Mouse (Mus musculus) layer of hippocampus, adult 11-12 months (tissue): ENCODE measurements around the gene Arfgap1.
A peak's percentile ranks its signal among the peaks of the same experiment; 100 is the strongest.

ENCODE experiments used
- DNase-seq: peaks from one replicate; pipeline ENCODE4 v3.0.0; 2022; ENCODE audit warnings: low spot score

The Arfgap1 gene

DNA sequence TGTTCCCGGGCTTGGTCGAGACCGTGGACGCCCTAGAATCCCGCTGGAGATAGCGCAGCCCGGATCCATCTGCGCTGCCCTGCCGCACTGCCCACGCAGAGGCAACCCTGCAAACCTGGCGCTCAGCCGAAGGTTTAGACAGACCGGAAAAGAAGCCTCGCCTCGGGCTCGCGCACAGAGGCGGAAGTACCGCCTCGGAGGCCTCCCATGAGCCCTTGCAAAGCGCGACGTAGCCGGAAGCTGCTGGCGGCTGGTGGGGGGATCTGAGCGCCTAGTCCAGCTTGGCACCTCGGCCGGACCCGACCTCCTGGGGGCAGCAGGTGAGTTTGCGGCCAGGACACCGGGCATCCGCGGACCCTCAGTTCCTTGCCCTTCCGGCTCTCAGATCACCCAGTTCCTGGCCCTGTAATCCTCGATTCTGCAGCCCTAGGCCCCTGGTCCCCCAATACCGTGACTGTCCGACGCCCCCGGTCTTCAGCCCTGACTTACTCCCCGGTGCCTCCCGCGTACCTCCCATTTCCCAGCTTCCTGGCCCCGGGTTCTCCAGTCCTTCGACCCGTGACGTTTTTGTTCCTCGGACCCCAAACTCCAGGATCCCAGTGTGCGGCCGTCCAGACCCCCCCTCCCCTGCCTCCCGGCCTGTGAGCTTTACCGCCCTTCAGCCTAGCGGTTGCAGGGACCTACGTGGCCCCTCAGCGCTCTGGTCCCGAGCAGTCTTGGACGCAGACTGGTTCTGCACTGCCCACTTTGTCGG lies at the start of gene Arfgap1:
Gene Arfgap1 (plus strand): TSS at position 216 of the 754 bp plus-strand sequence.
- peak; percentile 92 for DNase-seq

GRCm38 (mm10) chr2:180919913-180920809 lies 46.9 kb upstream of the Arfgap1 start:
- DNase-seq = peak; percentile 26

DNA sequence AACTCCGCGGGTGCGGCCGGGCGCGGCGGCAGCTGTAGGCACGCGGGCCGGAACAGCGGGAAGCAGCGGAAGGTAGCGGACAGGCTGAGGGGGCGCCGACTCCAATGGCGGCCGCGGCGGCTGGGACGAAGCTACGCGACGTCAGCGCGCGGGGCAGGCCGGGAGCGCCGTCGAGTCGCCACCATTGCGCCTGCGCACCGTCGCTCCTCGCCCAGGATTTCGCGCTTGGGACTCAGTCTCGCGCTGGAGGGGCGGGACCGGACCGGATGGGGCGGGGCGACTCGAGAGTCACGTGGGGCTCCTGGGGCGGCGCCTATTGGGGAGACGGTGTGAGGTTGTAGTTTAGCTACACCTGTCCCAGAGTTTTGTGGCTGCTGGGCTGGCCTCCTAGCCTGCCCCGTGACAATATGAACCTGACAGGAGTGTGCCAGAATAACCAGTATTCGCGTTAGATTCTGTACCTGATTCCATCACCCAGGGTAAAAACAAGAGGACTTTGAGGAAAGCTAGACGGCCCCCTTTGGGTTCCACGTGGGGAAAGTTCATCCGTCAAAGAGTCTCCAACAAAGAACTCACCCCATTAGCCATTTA lies 46.1 kb upstream of the Arfgap1 start, which contains the start of gene Ythdf1:
Gene Ythdf1 (minus strand): TSS at position 140 of the 591 bp plus-strand sequence.
- DNase-seq = peak; percentile 96

DNA sequence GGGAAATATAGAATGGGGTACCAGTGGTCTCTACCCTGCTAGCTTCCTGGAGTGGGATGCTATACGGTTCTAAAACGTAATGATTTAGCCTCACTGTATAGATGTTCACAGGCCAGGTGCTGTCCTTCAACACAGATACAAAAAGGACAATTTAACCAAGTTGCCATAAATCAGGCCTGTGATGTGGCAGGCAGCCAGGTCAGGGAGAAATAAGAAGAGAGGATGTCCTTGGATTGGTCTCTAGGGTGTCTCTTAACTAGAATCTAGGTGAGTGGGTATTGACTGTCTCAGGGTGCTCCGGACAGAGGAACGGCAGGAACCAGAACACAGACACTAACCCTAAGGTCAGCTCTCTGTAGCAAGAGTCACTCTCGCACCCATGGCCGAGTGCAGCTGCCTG lies 44.3 kb upstream of the Arfgap1 start:
- DNase-seq = no peak

DNA sequence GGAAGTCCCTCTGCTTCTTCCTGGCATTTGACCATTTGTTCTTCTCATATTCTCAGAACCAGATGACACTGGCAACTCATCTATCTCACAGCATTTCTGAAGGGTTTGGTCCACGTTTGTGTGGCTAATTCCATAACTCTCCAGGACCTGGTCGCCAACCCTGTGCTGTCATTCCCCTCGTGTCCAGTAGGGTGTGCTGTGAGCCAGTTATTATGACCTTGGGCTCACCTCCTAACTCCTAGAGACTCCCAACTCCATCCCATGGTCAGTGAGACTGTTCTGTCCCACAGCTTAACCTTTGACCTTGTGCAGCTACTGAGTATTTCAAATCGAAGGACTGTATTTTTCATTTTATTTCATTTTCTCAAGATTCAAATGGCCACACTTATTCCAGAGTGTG lies 41.8 kb upstream of the Arfgap1 start:
- peak; percentile 81 for DNase-seq

DNA sequence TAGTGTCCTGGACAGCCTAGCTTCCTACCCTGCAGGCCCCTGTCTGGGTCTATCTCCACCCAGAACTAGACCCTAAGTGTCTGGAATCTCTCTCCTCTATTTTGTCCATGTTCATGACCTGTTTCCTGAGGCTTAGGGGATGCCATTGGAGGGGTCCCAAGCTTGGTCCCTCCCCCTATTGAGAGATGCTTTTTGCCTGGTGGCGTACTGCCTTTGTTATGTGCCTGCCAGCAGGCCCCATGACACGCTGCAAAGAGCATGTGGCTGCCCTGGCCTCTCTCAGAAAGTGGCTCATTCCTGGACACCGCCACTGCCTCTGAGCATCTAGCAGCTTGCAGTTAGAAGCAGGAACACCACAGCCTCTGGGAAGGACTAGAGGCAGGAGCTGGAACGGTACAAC lies 38.3 kb upstream of the Arfgap1 start, which contains the start of gene Birc7:
Gene Birc7 (plus strand): TSS at position 301 of the 400 bp plus-strand sequence.
- DNase-seq = no peak

GRCm38 (mm10) chr2:180932418-180932817 lies 34.6 kb upstream of the Arfgap1 start:
- no peak for DNase-seq

- no peak for DNase-seq
Observed at GRCm38 (mm10) chr2:180940187-180940586, 26.8 kb upstream of the Arfgap1 start.

- peak; percentile 69 for DNase-seq
Observed at GRCm38 (mm10) chr2:180941869-180942268, 25.2 kb upstream of the Arfgap1 start.

DNA sequence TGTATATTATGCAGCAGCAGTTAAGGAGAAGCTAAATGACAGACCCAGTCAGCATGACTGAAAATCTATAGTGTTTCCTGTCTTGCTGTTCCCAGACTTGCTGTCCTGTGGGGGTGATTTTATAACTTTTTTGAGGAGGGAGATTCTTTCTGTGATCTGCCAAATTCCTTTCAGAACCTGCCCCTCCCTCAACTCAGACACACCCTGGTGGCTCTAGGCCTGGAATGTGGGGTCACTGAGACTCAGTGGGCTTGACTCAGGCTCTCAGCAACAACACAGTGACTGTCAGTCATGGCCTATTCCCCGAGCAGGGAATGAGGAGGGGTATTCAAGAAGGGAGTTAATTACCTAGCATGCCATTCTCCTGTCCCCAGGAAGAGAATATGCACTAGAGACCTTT lies 17.1 kb upstream of the Arfgap1 start:
- no peak for DNase-seq

DNA sequence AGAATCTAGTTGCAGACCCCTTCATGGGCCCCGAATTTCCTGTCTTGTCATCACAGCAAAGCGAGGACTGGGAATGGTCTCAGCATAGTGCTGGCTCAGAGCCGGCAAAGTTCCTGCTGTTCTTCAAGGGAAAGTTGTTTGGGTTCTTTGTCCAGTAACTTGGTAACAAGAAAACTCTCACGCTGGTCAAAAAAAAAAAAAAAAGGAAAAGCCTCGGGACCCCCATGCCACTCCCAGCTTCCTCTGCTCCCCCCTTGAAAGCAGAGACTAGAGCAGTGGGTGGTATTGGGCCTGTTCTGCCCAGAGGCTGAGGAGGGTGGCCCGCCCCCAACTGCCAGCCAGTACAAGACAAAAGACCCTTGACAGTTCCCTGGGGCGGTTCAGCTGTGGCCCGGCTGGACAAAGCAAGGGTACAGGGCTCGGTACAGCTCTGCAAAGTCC lies 14.3 kb upstream of the Arfgap1 start:
- peak; percentile 37 for DNase-seq

DNA sequence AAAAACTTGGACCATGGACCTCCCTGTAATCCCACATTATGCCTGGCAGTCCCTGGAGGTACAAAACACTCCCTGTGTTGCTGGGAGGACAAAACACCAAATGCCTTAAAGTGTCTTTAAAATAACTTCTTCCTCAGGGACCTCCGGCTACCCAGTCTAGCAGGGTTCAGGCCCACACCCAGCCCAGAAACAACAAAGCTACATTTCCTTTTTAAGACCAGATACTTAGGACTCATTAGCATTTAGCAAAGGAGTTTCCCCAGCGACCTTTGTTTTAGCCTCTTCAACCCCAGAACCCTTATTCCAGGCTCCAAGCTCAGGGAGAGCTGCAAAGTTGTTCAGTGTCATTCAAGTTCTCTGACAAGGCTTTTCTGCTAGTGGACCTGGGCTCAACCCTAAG lies 13.4 kb upstream of the Arfgap1 start:
- no peak for DNase-seq

GRCm38 (mm10) chr2:180954061-180955047 lies 12.7 kb upstream of the Arfgap1 start, which contains the start of gene Nkain4:
Gene Nkain4, minus strand, starts transcription at chr2:180954699.
- DNase-seq = peak; percentile 38

GRCm38 (mm10) chr2:180959605-180960004 lies 7.4 kb upstream of the Arfgap1 start:
- no peak for DNase-seq

GRCm38 (mm10) chr2:180960187-180960586 lies 6.8 kb upstream of the Arfgap1 start:
- DNase-seq = no peak

DNA sequence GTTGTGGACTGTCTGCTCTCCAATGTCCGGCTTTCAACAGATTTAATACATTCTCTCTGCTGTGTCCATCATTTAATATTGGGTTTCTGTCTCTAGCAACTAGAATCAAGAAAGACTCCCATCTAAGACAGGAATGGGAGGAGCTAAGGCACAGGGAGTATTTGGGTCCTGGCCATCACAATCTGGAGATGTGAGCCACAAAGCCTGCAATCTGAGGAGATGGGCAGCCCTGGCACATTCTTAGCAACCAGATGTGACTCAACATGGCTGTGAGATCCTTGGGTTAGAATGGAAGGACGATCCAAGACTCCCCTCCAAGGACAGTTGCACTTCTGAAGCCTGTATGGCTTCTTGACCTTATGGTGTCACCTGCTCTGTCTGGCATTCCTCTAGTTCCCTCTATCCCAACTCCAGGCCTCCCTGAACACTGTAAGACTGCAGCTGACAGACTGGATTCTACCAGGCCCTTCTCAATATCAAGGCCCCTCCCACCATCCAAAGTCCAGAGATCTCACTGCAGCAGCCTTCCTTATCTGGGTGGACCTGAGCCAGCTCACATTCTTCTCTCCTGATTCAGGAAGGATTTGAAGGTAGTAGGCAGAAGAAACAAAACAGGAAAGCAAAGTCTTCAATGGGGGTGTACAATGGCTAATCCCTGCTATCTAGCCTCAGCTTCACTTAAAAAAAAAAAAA lies 4.3 kb upstream of the Arfgap1 start:
- no peak for DNase-seq

DNA sequence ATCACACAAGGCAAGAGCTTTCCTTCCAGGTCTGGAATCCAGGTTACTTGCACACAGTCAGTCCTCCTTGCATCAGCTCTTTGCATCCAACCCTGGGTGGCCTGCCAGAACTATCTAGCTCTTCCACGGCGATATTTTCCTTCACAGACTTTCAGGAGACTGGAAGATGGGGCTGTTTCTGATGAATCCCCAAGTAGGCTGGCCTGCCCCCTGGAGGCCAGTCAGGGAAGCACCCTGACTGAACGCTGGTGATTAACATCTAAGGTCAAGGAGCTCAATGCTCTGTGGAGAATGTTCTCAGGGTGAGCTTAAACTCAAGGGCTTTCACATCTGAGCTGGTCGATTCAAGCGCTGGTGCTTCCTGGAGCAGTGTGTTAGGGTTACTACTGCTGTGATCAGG lies 3.1 kb upstream of the Arfgap1 start:
- peak; percentile 83 for DNase-seq

GRCm38 (mm10) chr2:180966092-180966882 lies 738 bp upstream of the Arfgap1 start:
- DNase-seq = peak; percentile 36

DNA sequence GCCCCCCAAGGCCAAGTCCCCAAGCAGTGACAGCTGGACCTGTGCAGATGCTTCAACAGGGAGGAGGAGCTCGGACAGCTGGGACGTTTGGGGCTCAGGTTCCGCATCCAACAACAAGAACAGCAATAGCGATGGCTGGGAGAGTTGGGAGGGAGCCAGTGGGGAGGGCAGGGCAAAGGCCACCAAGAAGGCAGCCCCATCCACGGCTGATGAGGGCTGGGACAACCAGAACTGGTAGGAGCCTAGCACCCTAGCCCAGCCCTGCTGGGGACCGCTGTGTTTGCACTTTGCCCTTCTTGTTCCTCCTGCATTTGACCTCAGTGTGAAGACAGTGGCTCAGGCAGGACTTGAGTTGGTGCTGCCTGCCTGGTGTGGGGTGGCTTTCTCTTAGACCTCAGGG lies 14.1 kb downstream of the Arfgap1 start:
- DNase-seq = no peak

DNA sequence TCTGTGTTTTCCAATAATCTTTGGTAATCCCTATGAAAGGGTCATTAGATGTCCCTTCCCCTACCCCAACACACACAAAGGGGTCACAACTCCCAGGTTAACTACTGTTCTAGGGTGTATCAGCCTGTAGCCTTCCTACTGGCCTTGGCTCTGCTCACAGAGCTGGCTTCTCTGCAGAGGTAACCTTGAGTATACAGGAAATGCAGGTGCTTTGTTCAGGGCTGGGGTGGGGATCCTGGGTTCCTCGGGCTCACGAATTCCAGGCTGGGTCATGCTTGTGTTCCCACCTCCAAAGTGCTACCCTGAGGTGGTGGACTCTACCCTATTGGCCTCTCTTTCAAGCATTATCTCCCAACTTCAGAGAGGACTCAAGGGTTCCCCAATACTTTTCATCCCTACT lies 18.6 kb downstream of the Arfgap1 start:
- DNase-seq = no peak
